Mouse (Mus musculus): ENCODE data around the gene Akr1c14. TPM values are rescaled to one million over a fixed set of nuclear protein-coding genes. Genes with fewer than 3 reads are reported as not detected.
A peak's percentile ranks its signal among the peaks of the same experiment; 100 is the strongest.
"Not testable (repeated sequence)": the region's sequence is repeated elsewhere in the genome, so short reads cannot be mapped to it uniquely, and the experiment has no call there.

Gene Akr1c14
- polyA plus RNA-seq, 1 experiment, result 0.16 TPM

DNA sequence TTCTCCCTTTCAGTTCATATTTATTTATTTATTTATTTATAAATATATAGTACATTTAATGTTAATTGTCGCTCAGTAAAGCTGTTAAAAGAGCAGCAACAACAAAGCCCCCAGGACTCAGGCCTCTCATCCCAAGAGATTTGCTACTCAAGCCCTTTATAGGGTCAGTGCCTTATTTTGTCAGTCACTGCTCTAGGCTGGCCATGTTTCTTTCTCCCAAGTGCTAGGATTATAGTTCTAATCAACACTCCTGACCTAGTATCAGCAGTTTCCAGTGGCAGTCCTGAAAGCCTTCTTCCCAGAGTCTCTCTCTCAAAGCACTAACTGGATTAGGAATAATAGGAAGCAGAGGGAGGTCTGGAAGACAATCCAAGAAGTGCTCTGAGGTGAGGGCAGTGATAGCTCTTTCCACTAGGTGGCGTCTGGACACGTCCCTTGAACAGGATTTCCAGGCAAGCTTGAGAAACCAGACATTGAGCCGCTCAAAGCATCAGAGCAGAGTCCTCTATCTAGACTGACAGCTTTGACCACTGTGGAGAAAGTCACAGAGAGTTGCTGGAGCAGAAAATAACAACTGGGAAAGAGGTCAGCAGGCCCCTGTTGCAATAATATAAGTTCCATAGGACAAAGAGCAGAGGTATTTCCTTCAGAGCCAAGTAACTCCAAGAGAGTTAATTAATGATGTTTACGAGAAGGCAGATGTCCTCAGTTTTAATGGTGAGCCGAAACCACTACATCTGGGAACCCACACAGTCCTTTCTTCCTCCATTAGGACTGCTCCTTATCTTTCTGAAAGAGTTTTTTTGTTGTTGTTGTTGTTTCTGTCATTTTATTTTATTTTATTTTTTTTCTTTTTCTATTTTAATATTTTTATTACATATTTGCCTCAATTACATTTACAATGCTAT lies 61.7 kb downstream of the Akr1c14 start:
- Histone ChIP-seq H3K4me3 (ENCODE audit: extremely low read depth, insufficient read depth, insufficient read length) (no peak overlapping the region), H3K27me3 (ENCODE audit: control insufficient read depth, insufficient read depth, low read length) (no peaks in the 10 kb centered on the region), H3K4me1 (ENCODE audit: control insufficient read depth, insufficient read depth, insufficient read length) (no peaks in the 10 kb centered on the region), H3K27ac (ENCODE audit: insufficient read depth, low read length) (no peak overlapping the region), H3K36me3 (ENCODE audit: control insufficient read depth, insufficient read depth, low read length) (no peaks in the 10 kb centered on the region)
- peak in 1 of 2 experiments; percentile 13 for DNase-seq (ENCODE audit: low read depth in 1 of 2, low spot score in 2 of 2)
- WGBS, result 38% methylated on average over 6 of the region's 6 CpGs
- TF ChIP-seq CTCF (IDR thresholded peaks at IDR 0.05; ENCODE audit: extremely low read depth, insufficient read depth, insufficient read length, insufficient replicate concordance), result peak; percentile 32; the same call in 1 of the 2 replicates
- no peak for TF ChIP-seq POLR2A (IDR thresholded peaks at IDR 0.05; ENCODE audit: low read depth, low read length)

DNA sequence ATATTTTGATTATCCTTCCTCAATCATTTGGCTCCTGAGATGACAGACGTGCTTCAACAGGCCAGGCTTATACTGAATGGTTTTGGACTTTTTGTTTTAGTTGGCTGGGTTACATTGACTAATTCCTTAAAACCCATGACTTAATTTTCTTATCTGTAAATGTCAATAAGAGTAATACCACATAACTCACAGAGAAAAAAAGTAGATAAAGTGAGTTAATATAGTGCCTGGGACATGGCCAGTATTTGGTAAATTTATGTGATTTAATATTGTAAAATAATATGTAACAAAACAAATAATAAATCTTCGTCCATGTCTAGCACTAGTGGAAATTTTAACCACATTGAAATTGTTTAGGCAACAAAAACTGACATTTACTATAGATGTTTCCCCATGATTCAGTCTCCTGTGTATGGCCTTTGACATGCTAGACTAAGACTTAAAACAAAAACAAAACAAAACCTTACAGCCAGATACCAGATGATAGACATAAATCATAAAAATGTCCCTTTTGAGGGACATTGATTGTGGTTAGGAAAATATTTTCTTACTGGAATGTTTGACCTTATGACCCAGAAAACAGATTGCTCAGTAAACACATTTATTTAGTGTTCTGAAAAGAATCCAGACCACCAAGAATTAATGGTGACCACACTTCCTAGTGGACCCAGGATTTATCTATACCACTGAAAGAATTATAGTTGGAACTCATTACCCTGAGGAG lies 70.5 kb downstream of the Akr1c14 start:
- no peak overlapping the region for H3K4me3 ChIP-seq (ENCODE audit: extremely low read depth, insufficient read depth, insufficient read length)
- no peaks in the 10 kb centered on the region for H3K4me1 ChIP-seq (ENCODE audit: control insufficient read depth, insufficient read depth, insufficient read length)
- no peaks in the 10 kb centered on the region for H3K36me3 ChIP-seq (ENCODE audit: control insufficient read depth, insufficient read depth, low read length)
- no peak for DNase-seq (ENCODE audit: low read depth in 1 of 2, low spot score in 2 of 2)
- 71% methylated on average over 2 of the region's 2 CpGs for WGBS
- H3K27ac ChIP-seq (ENCODE audit: insufficient read depth, low read length), result no peak overlapping the region
- no peak for TF ChIP-seq POLR2A (IDR thresholded peaks at IDR 0.05; ENCODE audit: low read depth, low read length)
- no peak for TF ChIP-seq CTCF (IDR thresholded peaks at IDR 0.05; ENCODE audit: extremely low read depth, insufficient read depth, insufficient read length, insufficient replicate concordance)
- no peaks in the 10 kb centered on the region for H3K27me3 ChIP-seq (ENCODE audit: control insufficient read depth, insufficient read depth, low read length)

DNA sequence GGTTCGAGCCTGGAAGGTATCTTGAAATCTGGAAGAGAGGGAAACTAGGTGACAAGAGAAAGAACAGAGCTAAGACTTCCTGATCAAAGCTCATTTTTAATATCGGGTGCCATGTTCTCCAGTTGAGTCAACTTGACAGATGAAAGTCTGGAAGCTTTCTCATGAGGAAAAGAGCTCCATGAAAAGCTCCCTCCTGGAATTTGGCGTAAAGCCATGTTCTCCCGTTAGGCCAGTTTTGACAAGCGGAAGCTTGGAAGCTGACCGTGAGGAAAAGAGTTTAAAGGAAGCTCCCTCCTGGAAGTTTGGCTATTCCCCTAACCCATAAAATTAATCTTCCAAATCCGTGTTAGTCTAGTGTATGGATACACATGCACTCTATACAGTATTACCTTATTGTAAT lies 74.3 kb downstream of the Akr1c14 start:
- Histone ChIP-seq H3K27me3 (ENCODE audit: control insufficient read depth, insufficient read depth, low read length) (no peaks in the 10 kb centered on the region), H3K4me1 (ENCODE audit: control insufficient read depth, insufficient read depth, insufficient read length) (no peaks in the 10 kb centered on the region), H3K4me3 (ENCODE audit: extremely low read depth, insufficient read depth, insufficient read length) (no peak overlapping the region), H3K36me3 (ENCODE audit: control insufficient read depth, insufficient read depth, low read length) (no peaks in the 10 kb centered on the region), H3K27ac (ENCODE audit: insufficient read depth, low read length) (no peak overlapping the region)
- 88% methylated on average over 7 of the region's 7 CpGs for WGBS
- no peak for TF ChIP-seq POLR2A (IDR thresholded peaks at IDR 0.05; ENCODE audit: low read depth, low read length)
- no peak for TF ChIP-seq CTCF (IDR thresholded peaks at IDR 0.05; ENCODE audit: extremely low read depth, insufficient read depth, insufficient read length, insufficient replicate concordance)
- no peak for DNase-seq (ENCODE audit: low read depth in 1 of 2, low spot score in 2 of 2)

DNA sequence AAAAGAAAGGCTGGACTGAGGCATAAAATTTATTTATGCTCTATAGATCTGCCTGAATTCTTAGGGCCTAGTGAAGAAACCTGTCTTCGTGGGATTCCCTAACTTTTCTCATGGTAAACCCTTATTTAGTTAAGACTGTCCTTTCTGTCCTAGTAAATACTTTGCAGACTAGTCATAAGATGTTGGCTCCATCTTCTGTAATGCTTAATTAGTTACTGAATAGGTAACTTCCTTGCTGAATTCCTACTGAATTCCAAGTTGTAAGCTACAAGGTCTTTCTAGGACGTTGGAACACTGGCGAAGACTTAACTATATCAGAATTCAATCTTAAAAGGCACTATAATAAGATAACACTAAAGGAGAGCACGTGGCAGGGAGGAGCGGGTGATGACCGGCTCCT lies 75.7 kb downstream of the Akr1c14 start:
- H3K36me3 ChIP-seq (ENCODE audit: control insufficient read depth, insufficient read depth, low read length); H3K4me1 ChIP-seq (ENCODE audit: control insufficient read depth, insufficient read depth, insufficient read length); H3K27ac ChIP-seq (ENCODE audit: insufficient read depth, low read length); H3K4me3 ChIP-seq (ENCODE audit: extremely low read depth, insufficient read depth, insufficient read length); H3K27me3 ChIP-seq (ENCODE audit: control insufficient read depth, insufficient read depth, low read length); DNase-seq (ENCODE audit: low read depth in 1 of 2, low spot score in 2 of 2): not testable (repeated sequence)
- WGBS, result 89% methylated on average over 6 of the region's 6 CpGs

DNA sequence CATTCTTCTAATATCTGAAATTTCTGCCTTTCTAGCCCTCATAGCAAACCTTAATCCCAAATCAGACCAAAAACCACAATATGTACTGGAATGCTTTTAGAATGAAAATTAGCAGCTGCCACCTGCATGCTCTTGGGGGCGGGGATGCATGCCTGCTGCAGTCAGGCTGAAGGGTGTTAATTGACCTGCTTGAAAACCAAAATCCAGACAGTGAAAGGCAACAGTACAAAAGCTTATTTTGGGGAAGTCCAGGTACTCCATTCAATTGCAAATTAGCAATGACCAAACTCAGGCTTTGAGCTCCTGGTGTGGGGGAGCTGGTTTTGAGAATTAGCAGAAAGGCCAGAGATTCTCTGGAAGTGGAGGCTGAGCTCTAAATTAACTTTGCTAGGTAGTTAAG lies 77.0 kb downstream of the Akr1c14 start:
- H3K27me3 ChIP-seq (ENCODE audit: control insufficient read depth, insufficient read depth, low read length); H3K4me3 ChIP-seq (ENCODE audit: extremely low read depth, insufficient read depth, insufficient read length); H3K27ac ChIP-seq (ENCODE audit: insufficient read depth, low read length); DNase-seq (ENCODE audit: low read depth in 1 of 2, low spot score in 2 of 2); H3K4me1 ChIP-seq (ENCODE audit: control insufficient read depth, insufficient read depth, insufficient read length); H3K36me3 ChIP-seq (ENCODE audit: control insufficient read depth, insufficient read depth, low read length): not testable (repeated sequence)
- 85% methylated on average over 1 of the region's 1 CpGs for WGBS

DNA sequence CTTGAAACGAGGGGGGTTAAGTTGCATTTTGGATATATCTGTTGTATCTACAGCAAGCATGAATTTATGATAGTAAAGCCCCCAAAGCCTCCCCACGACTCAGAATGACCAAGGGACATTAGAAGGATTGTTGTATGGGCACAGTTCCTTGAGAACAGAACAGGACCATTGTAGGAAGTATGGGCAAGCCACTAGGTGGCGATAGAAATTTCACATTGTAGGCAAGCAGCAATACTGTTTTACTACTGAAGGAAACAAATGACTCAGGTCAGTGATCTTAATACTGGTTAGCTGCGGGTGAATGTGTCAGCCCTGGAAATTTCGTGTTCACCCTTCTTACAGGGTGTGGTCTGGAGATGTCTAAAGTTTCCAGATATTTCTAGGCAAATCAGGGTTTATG lies 80.3 kb downstream of the Akr1c14 start:
- TF ChIP-seq POLR2A (IDR thresholded peaks at IDR 0.05; ENCODE audit: low read depth, low read length) (no peak), CTCF (IDR thresholded peaks at IDR 0.05; ENCODE audit: extremely low read depth, insufficient read depth, insufficient read length, insufficient replicate concordance) (no peak)
- no peak for DNase-seq (ENCODE audit: low read depth in 1 of 2, low spot score in 2 of 2)
- no peak overlapping the region for H3K27ac ChIP-seq (ENCODE audit: insufficient read depth, low read length)
- H3K4me1 ChIP-seq (ENCODE audit: control insufficient read depth, insufficient read depth, insufficient read length), result no peaks in the 10 kb centered on the region
- no peak overlapping the region for H3K4me3 ChIP-seq (ENCODE audit: extremely low read depth, insufficient read depth, insufficient read length)
- no peaks in the 10 kb centered on the region for H3K36me3 ChIP-seq (ENCODE audit: control insufficient read depth, insufficient read depth, low read length)
- 32% methylated on average over 5 of the region's 5 CpGs for WGBS
- no peaks in the 10 kb centered on the region for H3K27me3 ChIP-seq (ENCODE audit: control insufficient read depth, insufficient read depth, low read length)

DNA sequence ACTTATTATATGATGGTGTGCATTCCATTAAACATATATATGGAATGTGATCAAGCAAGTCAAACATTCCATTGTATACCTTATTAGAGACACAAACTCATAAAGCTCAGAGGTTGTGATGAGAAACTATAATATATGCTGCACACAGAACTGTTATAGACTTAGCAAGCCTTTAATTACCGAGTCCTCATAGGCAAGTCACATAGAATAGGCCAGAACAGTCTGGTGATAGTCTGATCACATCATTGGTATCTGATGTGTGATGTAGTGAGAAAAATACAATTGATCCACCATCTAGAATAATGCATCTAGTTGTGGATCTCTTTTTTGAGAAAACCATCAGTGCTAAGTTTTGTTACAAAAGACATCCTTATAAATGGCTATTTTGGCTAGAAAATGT lies 82.5 kb downstream of the Akr1c14 start:
- H3K27ac ChIP-seq (ENCODE audit: insufficient read depth, low read length), result no peak overlapping the region
- TF ChIP-seq POLR2A (IDR thresholded peaks at IDR 0.05; ENCODE audit: low read depth, low read length) (no peak), CTCF (IDR thresholded peaks at IDR 0.05; ENCODE audit: extremely low read depth, insufficient read depth, insufficient read length, insufficient replicate concordance) (no peak)
- H3K36me3 ChIP-seq (ENCODE audit: control insufficient read depth, insufficient read depth, low read length), result no peaks in the 10 kb centered on the region
- H3K27me3 ChIP-seq (ENCODE audit: control insufficient read depth, insufficient read depth, low read length), result no peaks in the 10 kb centered on the region
- no peak overlapping the region for H3K4me3 ChIP-seq (ENCODE audit: extremely low read depth, insufficient read depth, insufficient read length)
- WGBS, result 72% methylated on average over 1 of the region's 1 CpGs
- H3K4me1 ChIP-seq (ENCODE audit: control insufficient read depth, insufficient read depth, insufficient read length), result no peaks in the 10 kb centered on the region
- DNase-seq (ENCODE audit: low read depth in 1 of 2, low spot score in 2 of 2), result no peak
